Mouse (Mus musculus) stomach, postnatal 0 days (tissue): ENCODE results near the gene Kdm2b. TPM values are rescaled to one million over a fixed set of nuclear protein-coding genes. Genes with fewer than 3 reads are reported as not detected.
"Not testable (repeated sequence)": the region's sequence is repeated elsewhere in the genome, so short reads cannot be mapped to it uniquely, and the experiment has no call there.

Source experiments
- ATAC-seq: fragments of 200-750 bp; cut with Nextera tagmentation; 2 replicates; pipeline ENCODE4 v1.8.0; 2017; ENCODE audit not compliant: low FRiP score, low TSS enrichment
- DNase-seq: peaks from one replicate; pipeline ENCODE4 v3.0.0-alpha.2; 2016; ENCODE audit warnings: low spot score
- H3K27ac ChIP-seq: fragments of 300-500 bp; sonication (generic); replicated peaks from 2 replicates; pipeline ENCODE4 v1.5.1; 2014; ENCODE audit warnings: mild to moderate bottlenecking, control low read depth
- H3K27me3 ChIP-seq: fragments of 300-500 bp; sonication (generic); 2 replicates; pipeline ENCODE4 v1.6.1; 2014; ENCODE audit warnings: low read length; ENCODE audit not compliant: control insufficient read depth, insufficient read depth
- H3K36me3 ChIP-seq: fragments of 300-500 bp; sonication (generic); 2 replicates; pipeline ENCODE4 v1.6.1; 2014; ENCODE audit warnings: low read length, mixed read lengths; ENCODE audit not compliant: control insufficient read depth, insufficient read depth
- H3K4me1 ChIP-seq: fragments of 300-500 bp; sonication (generic); replicated peaks from 2 replicates; pipeline ENCODE4 v1.6.1; 2014; ENCODE audit warnings: antibody characterized with exemption; ENCODE audit not compliant: control insufficient read depth, insufficient read depth
- H3K4me2 ChIP-seq: fragments of 300-500 bp; sonication (generic); replicated peaks from 2 replicates; pipeline ENCODE4 v1.6.1; 2014; ENCODE audit warnings: low read depth, mild to moderate bottlenecking, control low read depth, moderate library complexity
- H3K4me3 ChIP-seq: fragments of 300-500 bp; sonication (generic); 2 replicates; pipeline ENCODE4 v1.5.1; 2014; ENCODE audit warnings: low read depth, low read length, control low read depth
- H3K9ac ChIP-seq: fragments of 300-500 bp; sonication (generic); 2 replicates; pipeline ENCODE4 v1.6.1; 2014; ENCODE audit warnings: mild to moderate bottlenecking, low read length, control low read depth, mixed read lengths
- H3K9me3 ChIP-seq: fragments of 300-500 bp; sonication (generic); 2 replicates; pipeline ENCODE4 v1.6.1; 2016; ENCODE audit warnings: low read length; ENCODE audit not compliant: control insufficient read depth
- CTCF ChIP-seq: IDR thresholded peaks from 2 replicates; pipeline ENCODE4 v1.5.1; 2016; ENCODE audit warnings: antibody characterized with exemption, low read depth, mild to moderate bottlenecking, moderate library complexity
- EP300 ChIP-seq: optimal IDR thresholded peaks from 2 replicates; pipeline ENCODE3; 2016; ENCODE audit warnings: antibody characterized with exemption
- WGBS: fragments of 180-500 bp; shearing (Covaris S2); extraction: QIAGEN DNeasy Blood & Tissue Kit; methylation state at CpG from one replicate; pipeline ENCODE4 v1.1.7; 2014; 5-methylcytosine and 5-hydroxymethylcytosine counted together
- polyA plus RNA-seq: library from polyadenylated mRNA; unstranded; fragments of >200 nt; fragmentation: Nextera tagmentation; extraction: Ambion mirVana; gene quantifications from 2 replicates; pipeline ENCODE4 v1.2.1, GENCODE M21; 2015

Gene Kdm2b
- polyA plus RNA-seq, 1 experiment from 2014 or later = 15.5 TPM

DNA sequence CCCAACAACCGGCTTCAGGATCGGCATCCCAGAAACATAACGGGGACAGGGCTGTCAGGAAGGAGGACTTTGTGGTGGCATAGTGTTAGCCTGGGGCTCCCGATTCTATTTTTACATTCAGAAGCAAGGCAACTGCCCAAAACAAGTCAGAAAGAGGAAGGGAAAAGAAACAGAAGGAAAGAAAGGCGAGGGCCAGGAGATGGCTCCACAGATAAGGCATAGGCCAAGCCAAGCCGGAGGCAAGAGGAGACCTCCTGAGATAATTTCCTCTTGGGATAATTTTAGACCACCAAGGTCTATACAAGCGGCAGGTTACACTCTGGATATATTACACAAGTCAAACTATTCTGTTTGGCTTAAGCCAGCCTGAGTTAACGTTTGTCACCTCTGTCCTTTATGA, 10.7 kb downstream of the Kdm2b start:
- WGBS = 74% methylated on average over 8 of the region's 8 CpGs
- Histone ChIP-seq H3K36me3 (no peaks in the 10 kb centered on the region), H3K27me3 (no peaks in the 10 kb centered on the region), H3K4me3 (no peak overlapping the region), H3K4me1 (no peaks in the 10 kb centered on the region), H3K9ac (no peak overlapping the region), H3K27ac (no peak overlapping the region), H3K9me3 (no peaks in the 10 kb centered on the region), H3K4me2 (no peak overlapping the region)
- no peak for ATAC-seq
- no peak for DNase-seq
- TF ChIP-seq EP300 = no peak

DNA sequence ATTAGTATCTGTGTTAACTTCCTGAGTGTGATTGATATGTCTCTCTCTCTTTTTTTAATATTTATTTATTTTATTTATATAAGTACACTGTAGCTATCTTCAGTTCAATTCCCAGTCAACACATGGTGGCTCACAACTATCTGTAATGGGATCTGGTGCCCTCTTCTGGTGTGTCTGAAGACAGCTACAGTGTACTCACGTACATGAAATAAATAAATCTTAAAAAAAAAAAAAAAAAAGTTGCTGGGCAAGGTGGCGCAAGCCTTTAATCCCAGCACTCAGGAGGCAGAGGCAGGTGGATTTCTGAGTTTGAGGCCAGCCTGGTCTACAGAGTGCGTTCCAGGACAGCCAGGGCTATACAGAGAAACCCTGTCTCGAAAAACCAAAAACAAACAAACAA, 14.9 kb downstream of the Kdm2b start:
- H3K9ac ChIP-seq, DNase-seq, H3K4me2 ChIP-seq, ATAC-seq, H3K36me3 ChIP-seq, H3K27me3 ChIP-seq, H3K4me1 ChIP-seq, H3K9me3 ChIP-seq, H3K4me3 ChIP-seq, H3K27ac ChIP-seq: not testable (repeated sequence)
- WGBS = 85% methylated on average over 4 of the region's 4 CpGs

DNA sequence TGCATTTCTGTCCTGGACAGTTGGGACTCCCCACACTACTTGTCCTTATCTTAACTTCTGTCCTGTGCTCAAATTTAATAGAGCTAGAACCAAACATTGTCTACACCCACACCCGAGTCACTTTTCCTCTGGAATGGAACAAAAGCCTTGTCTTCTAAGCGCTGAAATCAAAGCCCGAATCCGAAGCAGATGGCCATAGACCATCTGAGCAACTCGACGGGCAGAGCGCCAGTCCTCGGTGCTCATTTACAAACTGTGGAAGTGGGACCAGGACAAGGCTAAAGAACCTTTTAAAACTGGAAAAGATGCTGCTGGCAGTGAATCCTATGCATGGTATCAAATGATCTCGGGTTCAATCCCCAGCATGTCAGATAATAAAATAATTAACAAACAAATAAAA, 17.5 kb downstream of the Kdm2b start:
- H3K4me1 ChIP-seq = no peaks in the 10 kb centered on the region
- DNase-seq (no peak), ATAC-seq (no peak)
- WGBS = 80% methylated on average over 9 of the region's 9 CpGs
- H3K4me2 ChIP-seq = no peak overlapping the region
- no peak overlapping the region for H3K4me3 ChIP-seq
- no peaks in the 10 kb centered on the region for H3K9me3 ChIP-seq
- H3K27ac ChIP-seq = no peak overlapping the region
- H3K36me3 ChIP-seq = no peaks in the 10 kb centered on the region
- H3K9ac ChIP-seq = no peak overlapping the region
- TF ChIP-seq EP300 (no peak), CTCF (no peak)
- H3K27me3 ChIP-seq = no peaks in the 10 kb centered on the region

DNA sequence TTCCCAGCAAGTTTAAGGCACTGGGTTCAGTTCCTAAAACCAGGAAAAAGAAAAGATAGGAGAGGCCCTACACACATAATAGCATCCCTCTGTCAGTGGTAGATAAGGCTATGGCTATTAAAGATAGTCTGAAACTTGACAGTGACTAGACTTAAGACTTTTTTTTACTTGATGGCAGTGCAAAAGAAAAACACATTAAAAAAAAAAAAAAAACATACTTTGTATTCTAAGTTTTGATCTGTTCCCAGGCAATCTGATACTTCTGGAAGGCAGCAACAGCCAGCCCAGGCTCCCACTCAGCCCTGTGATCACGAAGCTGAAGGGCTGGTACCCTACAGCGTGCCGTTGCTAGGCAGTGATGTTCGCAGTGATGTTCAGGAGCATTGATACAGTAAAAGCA, 18.2 kb downstream of the Kdm2b start:
- TF ChIP-seq EP300 (no peak), CTCF (no peak)
- H3K4me3 ChIP-seq = no peak overlapping the region
- no peaks in the 10 kb centered on the region for H3K27me3 ChIP-seq
- no peak for DNase-seq
- H3K9ac ChIP-seq = no peak overlapping the region
- no peak overlapping the region for H3K27ac ChIP-seq
- ATAC-seq = no peak
- no peaks in the 10 kb centered on the region for H3K9me3 ChIP-seq
- no peak overlapping the region for H3K4me2 ChIP-seq
- WGBS = 85% methylated on average over 4 of the region's 4 CpGs
- no peaks in the 10 kb centered on the region for H3K4me1 ChIP-seq
- no peaks in the 10 kb centered on the region for H3K36me3 ChIP-seq

DNA sequence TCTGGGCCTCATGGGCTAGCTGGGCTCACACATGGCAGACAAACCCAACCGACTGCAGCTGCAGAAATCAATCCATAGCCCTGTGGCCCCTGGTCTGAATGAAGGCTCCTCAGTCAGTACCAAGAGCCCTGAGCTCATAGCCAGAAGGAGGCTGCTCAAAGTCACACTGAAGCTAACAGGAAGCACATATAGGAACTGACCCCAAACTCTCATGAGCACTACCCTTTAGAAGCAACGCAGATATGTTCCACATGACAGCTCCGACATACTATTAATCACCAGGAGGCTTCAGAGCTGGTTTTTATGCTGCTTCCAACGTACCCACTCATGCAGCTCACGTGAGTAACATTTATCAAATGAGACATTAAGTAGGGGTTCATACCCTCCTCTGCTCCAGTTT, 19.6 kb downstream of the Kdm2b start:
- H3K4me2 ChIP-seq = no peak overlapping the region
- no peaks in the 10 kb centered on the region for H3K27me3 ChIP-seq
- TF ChIP-seq CTCF (no peak), EP300 (no peak)
- H3K4me3 ChIP-seq = no peak overlapping the region
- ATAC-seq (no peak), DNase-seq (no peak)
- no peak overlapping the region for H3K27ac ChIP-seq
- 65% methylated on average over 5 of the region's 5 CpGs for WGBS
- no peaks in the 10 kb centered on the region for H3K4me1 ChIP-seq
- no peaks in the 10 kb centered on the region for H3K9me3 ChIP-seq
- no peaks in the 10 kb centered on the region for H3K36me3 ChIP-seq
- no peak overlapping the region for H3K9ac ChIP-seq

DNA sequence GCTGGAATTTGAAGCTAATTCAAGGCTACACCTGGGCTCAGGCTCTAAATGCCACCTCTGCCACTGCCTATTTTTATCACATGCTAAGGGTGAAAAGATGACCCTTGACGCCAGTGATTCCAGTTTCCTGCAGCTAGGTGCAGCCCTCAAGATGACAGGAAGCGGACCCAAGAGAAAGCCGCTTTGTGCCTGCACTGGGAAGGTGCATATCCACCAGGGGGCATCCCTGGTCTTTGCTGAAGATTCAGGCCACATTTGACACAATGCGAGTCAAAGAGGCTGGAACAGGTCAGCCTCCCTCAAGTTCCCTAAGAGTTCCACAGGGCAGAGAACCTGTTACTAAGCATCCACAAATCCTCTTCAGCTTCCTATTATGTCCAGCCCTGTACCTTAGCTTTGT, 21.3 kb downstream of the Kdm2b start:
- Histone ChIP-seq H3K4me3 (no peak overlapping the region), H3K9me3 (no peaks in the 10 kb centered on the region), H3K27ac (no peak overlapping the region), H3K4me1 (no peaks in the 10 kb centered on the region), H3K27me3 (no peaks in the 10 kb centered on the region), H3K4me2 (no peak overlapping the region), H3K9ac (no peak overlapping the region), H3K36me3 (no peaks in the 10 kb centered on the region)
- TF ChIP-seq EP300 = no peak
- TF ChIP-seq CTCF = peak; percentile 94
- ATAC-seq = 0 out of 2 replicates have a peak, but pooled peaks have one; percentile 33
- WGBS = 24% methylated on average over 4 of the region's 4 CpGs
- peak; percentile 85 for DNase-seq

DNA sequence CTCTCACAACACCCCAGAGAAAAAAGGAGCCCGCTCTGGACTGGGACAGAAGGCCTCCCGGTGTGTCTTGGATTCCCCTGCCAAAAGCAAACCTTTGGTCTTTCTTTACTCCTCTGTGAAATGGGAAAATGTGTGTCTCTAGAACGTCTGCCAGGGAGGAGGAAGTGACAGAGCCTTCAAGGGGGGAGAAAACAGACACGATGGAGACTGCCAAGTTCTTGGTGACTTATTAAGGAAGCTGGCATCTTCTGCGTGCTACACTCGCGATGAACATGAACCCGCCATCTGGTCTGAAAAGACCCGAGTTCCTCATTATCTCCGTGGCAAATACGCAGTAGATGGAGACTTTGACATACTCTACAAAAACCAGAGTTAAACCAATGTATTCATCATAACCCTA, 24.2 kb downstream of the Kdm2b start:
- no peaks in the 10 kb centered on the region for H3K27me3 ChIP-seq
- TF ChIP-seq CTCF = no peak
- no peak for TF ChIP-seq EP300
- no peaks in the 10 kb centered on the region for H3K9me3 ChIP-seq
- H3K4me1 ChIP-seq = no peaks in the 10 kb centered on the region
- peak overlapping the region; percentile 35 for H3K27ac ChIP-seq
- no peak overlapping the region for H3K4me2 ChIP-seq
- no peak for ATAC-seq
- H3K36me3 ChIP-seq = no peaks in the 10 kb centered on the region
- WGBS = 66% methylated on average over 11 of the region's 11 CpGs
- H3K9ac ChIP-seq = no peak overlapping the region
- no peak for DNase-seq
- no peak overlapping the region for H3K4me3 ChIP-seq
